Mouse (Mus musculus) small intestine, adult 2 months (tissue): ENCODE measurements around the gene Pianp.
A peak's percentile ranks its signal among the peaks of the same experiment; 100 is the strongest.

Experiments used
- CTCF ChIP-seq: fragments of 200-500 bp; IDR thresholded peaks from 2 replicates; pipeline ENCODE4 v1.5.1; 2012; ENCODE audit warnings: low read depth, mild to moderate bottlenecking, control low read depth, inconsistent platforms, low read length, moderate library complexity, mixed read lengths; ENCODE audit not compliant: insufficient replicate concordance, insufficient read length; ENCODE audit errors: extremely low read depth
- POLR2A ChIP-seq: fragments of 200-500 bp; IDR thresholded peaks from 2 replicates; pipeline ENCODE4 v1.6.1; 2012; ENCODE audit warnings: low read depth, mild to moderate bottlenecking, control low read depth, inconsistent platforms, low read length, moderate library complexity

DNA sequence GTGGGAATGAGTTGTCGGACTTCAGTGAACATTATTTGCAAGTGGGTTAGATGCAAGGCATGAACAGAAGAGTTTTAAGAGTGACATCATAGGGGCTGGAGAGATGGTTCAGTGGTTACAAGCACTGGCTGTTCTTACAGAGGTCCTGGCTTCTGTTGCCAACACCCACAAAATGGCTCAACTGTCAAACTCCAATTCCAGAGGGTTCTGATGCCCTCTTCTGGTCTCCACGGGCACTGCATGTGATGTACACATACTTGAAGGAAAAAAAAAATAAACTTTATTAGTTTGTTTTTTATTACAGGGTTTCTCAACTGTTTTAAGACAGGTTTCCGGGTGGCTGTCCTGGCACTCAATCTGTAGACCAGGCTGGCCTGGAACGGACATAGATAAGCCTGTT, 28.7 kb upstream of the Pianp start:
- TF ChIP-seq CTCF (peak; percentile 55; the same call in 1 of the 2 replicates), POLR2A (no peak)
